Mouse (Mus musculus) cerebellum, adult 2 months (tissue): ENCODE measurements around the gene Tmem208. TPM values are rescaled to one million over a fixed set of nuclear protein-coding genes. Genes with fewer than 3 reads are reported as not detected.

ENCODE experiments used
- DNase-seq, 2 experiments: peaks; one replicate each; pipeline ENCODE4 v3.0.0; 2021
- H3K27ac ChIP-seq: fragments of 200-500 bp; 2 replicates; pipeline ENCODE4 v1.5.1; 2012; ENCODE audit warnings: low read length, control low read depth, inconsistent platforms; ENCODE audit not compliant: insufficient read depth
- H3K27me3 ChIP-seq: fragments of 200-500 bp; 2 replicates; pipeline ENCODE4 v1.6.1; 2012; ENCODE audit warnings: inconsistent platforms, mild to moderate bottlenecking, low read length, moderate library complexity; ENCODE audit not compliant: control insufficient read depth, insufficient read depth
- H3K4me1 ChIP-seq: fragments of 200-500 bp; 2 replicates; pipeline ENCODE4 v1.6.1; 2011; ENCODE audit warnings: low read length; ENCODE audit not compliant: control insufficient read depth, insufficient read depth
- H3K4me3 ChIP-seq: fragments of 200-500 bp; replicated peaks from 2 replicates; pipeline ENCODE3; 2011; ENCODE audit warnings: mild to moderate bottlenecking, low read depth, low read length, control low read depth; ENCODE audit not compliant: insufficient read depth
- CTCF ChIP-seq: fragments of 200-500 bp; IDR thresholded peaks from 2 replicates; pipeline ENCODE4 v1.5.1; 2011; ENCODE audit warnings: low read depth, mild to moderate bottlenecking, control low read depth, low read length, moderate library complexity, borderline replicate concordance; ENCODE audit not compliant: insufficient read depth
- POLR2A ChIP-seq: fragments of 200-500 bp; IDR thresholded peaks from 2 replicates; pipeline ENCODE4 v1.6.1; 2011; ENCODE audit warnings: low read length, control low read depth, borderline replicate concordance; ENCODE audit not compliant: insufficient read depth
- WGBS: fragments of 180-500 bp; shearing (Covaris S2); methylation state at CpG from one replicate; pipeline ENCODE4 v1.1.7; 2018; 5-methylcytosine and 5-hydroxymethylcytosine counted together
- polyA plus RNA-seq: library from polyadenylated mRNA; depleted of rRNA; stranded (reverse); fragments of >200 nt; gene quantifications from 2 replicates; pipeline ENCODE4 v1.2.3, GENCODE M21; 2012

Tmem208 gene
- polyA plus RNA-seq, 1 experiment = 106 TPM

DNA sequence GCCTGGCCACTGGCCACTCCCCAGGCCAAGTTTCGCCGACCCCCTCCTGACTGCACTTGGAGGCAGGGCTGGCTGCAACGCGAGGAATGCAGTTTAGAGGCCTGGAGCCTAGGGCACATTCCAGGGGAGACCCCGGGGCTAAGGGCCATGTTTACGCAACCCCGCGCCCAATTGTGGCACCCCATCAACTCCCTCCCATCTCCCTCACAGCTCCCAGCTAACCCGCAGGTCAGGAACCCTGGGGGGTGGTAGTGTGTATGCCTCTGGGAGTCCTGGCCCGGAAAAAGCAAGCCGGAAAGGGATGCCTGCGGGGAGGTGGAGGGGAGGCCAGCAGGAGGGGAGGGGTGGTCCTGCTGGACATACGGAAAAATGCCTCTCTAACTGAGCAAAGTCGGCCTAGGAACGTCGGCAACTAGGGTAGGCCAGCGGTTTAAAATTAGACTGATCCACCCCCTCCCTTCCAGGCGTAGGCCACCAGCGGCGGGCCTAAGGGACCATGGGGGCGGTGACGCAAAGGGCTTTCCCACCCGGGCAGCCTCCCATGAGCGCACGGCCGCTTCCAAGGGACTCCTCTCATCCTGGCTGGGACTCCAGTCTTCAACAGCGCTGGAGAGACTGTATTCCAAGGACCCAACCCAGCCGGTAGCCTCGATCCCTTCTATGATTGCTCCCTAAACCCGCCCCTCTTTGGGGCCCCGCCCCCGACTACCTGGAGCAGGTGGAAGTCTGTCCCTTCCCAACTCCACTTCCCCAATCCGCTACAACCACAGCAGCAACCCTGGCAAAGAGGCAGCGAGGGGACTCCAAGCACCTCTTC is 20.7 kb downstream of the Tmem208 start:
- no peaks in the 10 kb centered on the region for H3K27me3 ChIP-seq
- peak overlapping the region; percentile 82 for H3K4me3 ChIP-seq
- 15% methylated on average over 34 of the region's 34 CpGs for WGBS
- TF ChIP-seq CTCF (no peak), POLR2A (no peak)
- DNase-seq = peak in 1 of 2 experiments; percentile 43
- H3K27ac ChIP-seq = no peak overlapping the region
- no peaks in the 10 kb centered on the region for H3K4me1 ChIP-seq

DNA sequence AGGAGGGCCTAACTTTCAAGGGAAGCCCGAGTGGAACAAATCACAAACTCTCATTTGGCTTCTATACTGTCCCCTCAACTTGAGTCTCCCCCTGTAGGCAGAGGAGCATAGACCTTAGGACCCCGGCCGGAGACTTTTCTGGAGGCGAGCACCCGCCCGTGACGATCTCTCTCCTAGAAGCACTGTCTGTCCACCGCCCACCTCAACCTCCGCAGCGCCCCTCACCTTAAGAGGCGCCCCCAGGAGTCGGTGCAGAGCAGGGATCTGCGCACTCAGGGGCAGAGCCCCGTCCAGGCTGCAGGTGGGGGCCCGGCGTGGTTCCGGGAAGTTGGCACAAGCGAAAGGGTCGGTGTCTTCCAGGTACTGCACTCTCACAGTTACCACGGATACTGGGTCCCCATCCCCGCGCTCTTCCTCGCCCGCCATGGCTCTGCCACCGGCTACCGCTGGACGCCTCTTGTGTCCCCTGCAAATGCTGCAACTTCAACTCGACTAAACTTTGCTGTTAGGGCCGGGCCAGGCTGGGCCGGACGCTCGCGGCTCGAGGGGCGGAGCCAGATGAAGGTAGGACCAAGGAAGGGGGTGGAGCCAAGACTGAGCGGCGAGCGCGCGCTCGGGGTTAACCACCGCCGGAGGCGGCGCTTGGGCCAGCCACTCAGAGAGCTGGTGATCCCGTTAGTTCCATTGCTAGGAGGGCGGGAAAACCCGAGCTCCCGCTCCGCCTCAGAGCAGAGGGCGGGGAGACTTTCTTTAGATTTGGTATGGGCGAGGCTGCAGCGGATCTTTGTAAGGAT is 21.5 kb downstream of the Tmem208 start, which contains the start of gene Fhod1:
Fhod1 (minus strand) TSS at position 526 of the 794 bp plus-strand sequence.
- Histone ChIP-seq H3K4me3 (peak within 1 kb of the TSS; percentile 82), H3K27ac (peak within 1 kb of the TSS; percentile 62), H3K4me1 (no peaks in the 10 kb centered on the region), H3K27me3 (no peaks in the 10 kb centered on the region)
- 1% methylated on average over 53 of the region's 53 CpGs for WGBS
- peak; percentile 91 to 95 for DNase-seq
- TF ChIP-seq POLR2A = no peak; the same call in 1 of the 2 replicates
- no peak for TF ChIP-seq CTCF

DNA sequence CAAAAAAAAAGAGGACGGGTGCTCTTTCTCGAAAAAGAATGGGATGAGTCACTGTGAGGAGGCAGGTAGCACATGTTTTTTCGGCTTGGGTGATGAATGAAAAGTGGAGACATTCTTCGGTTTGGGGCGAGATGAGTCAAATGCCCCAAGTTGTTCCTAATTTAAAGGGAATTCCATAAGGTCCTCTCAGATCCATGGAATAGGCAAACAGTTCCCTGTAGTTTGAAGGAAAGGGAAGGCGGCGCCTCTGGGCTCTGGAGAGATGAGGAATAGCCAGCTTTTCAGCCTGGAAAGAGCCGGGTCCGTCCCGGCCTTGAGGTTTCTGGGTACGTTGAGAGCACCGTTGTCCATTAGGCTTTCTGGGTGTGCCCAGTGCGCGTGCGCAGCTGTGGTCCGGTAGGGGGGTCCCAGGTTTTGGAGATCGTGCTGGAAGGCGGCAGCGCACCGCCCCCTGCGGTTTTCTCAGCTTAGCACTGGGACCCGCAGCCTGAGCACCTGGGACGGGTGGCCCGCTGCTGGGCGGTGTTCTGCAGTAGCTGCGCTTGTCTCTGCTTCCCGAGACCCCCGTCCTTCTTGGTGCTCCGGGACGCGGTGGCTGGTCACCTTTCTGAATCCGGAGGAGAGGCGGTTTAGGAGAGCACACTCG is 22.4 kb downstream of the Tmem208 start, which contains the start of gene Slc9a5:
Slc9a5 (plus strand) TSS at position 394 of the 646 bp plus-strand sequence.
- DNase-seq = peak; percentile 73 to 77
- WGBS = 0% methylated on average over 34 of the region's 34 CpGs
- Histone ChIP-seq H3K4me1 (peaks cover 6% of the 10 kb centered on the region), H3K27ac (peak within 1 kb of the TSS; percentile 62), H3K27me3 (no peaks in the 10 kb centered on the region), H3K4me3 (peak within 1 kb of the TSS; percentile 82)
- TF ChIP-seq CTCF (no peak), POLR2A (no peak)

DNA sequence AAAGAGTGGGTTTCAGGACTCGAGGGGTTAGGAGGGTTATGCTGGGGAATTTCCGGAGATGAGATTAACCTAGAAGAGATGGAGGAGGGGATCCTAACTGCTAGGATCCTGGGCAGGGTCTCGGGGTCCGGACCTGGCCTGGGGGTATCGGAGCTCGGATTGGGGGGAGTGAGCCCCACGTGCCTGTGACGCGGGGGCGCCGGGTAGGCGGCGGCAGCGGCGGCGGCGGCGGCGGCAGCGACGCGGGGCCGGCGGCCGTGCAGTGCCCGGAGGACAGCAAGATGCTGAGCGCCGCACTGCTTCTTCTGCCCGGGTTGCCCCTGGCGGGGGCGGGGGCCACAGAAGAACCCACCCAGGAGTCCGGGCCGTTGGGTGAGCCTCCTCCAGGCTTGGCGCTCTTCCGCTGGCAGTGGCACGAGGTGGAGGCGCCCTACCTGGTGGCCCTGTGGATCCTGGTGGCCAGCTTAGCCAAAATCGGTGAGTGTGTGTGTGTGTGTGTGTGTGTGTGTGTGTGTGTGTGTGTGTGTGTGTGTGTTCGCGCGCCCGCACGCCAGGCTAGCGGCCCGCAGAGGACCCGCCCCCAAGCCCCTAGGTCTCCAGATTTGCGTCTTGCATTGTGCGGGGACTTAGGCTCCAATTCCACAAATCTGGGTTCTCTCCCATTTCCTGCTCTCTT is 23.1 kb downstream of the Tmem208 start:
- TF ChIP-seq POLR2A (no peak), CTCF (no peak)
- DNase-seq = peak; percentile 66 to 74
- H3K27me3 ChIP-seq = no peaks in the 10 kb centered on the region
- H3K4me1 ChIP-seq = peaks cover 10% of the 10 kb centered on the region
- 1% methylated on average over 47 of the region's 48 CpGs for WGBS
- H3K4me3 ChIP-seq = peak overlapping the region; percentile 82
- peak overlapping the region; percentile 62 for H3K27ac ChIP-seq

DNA sequence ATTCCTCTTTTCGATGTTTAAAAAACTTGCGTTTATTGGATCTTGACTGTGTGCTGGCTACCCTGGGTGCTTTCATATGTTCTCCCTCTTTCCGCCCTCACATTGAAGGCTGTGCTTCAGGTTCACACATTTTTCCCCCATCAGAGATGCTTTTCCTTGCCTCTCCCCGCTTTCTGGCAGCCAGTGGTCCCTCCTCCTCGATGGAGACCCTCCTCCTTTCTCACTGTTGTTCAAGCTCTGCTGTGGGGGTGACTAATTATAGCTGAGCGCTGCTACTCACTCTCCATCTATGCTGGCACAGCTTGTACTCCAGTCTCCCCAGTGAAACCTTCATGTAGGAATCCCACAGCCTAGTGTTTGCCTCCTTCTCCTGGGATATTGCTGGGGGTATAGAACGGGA is 24.0 kb downstream of the Tmem208 start:
- H3K4me1 ChIP-seq = peaks cover 15% of the 10 kb centered on the region
- no peak for TF ChIP-seq POLR2A
- TF ChIP-seq CTCF = no peak
- H3K27me3 ChIP-seq = no peaks in the 10 kb centered on the region
- WGBS = 11% methylated on average over 7 of the region's 7 CpGs
- peak in 1 of 2 experiments; percentile 38 for DNase-seq
- peak overlapping the region; percentile 82 for H3K4me3 ChIP-seq
- H3K27ac ChIP-seq = peak overlapping the region; percentile 68

DNA sequence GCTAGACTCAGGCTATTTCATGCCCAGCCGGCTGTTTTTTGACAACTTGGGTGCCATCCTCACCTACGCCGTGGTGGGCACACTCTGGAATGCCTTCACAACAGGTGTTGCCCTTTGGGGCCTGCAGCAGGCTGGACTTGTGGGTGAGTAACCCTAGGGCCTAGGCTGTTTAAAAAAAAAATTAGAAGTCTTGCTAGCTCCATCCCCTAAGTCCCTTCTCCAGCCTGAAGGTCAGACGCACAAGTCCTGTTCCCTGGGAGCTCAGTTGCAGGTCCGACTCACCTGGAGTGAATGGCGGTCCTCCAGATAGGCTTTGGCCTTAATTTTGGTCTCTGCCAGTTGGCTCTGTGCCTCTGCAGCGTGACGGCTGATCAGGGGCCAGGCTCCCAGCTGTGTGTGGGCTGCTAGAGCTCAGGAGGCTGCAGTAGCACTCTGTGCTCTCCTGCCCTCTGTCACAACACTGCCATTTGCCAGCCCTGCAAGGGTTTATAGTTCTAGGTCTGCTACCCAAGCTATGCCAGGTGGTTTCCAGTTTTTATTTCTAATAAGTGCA is 27.5 kb downstream of the Tmem208 start:
- peak; percentile 73 to 74 for DNase-seq
- Histone ChIP-seq H3K4me3 (no peak overlapping the region), H3K27ac (peak overlapping the region; percentile 4; the same call in 1 of the 2 replicates), H3K27me3 (no peaks in the 10 kb centered on the region), H3K4me1 (peaks cover 23% of the 10 kb centered on the region)
- WGBS = 7% methylated on average over 8 of the region's 8 CpGs
- TF ChIP-seq CTCF = no peak
- TF ChIP-seq POLR2A = no peak
